ENCODE assay signal across 20 mouse cellular contexts in genomic region chr16:31074324-31074908, GRCm38 (mm10).
"Had no signal": no experiment of that assay in that cellular context is flagged by ENCODE, and none has a peak within 500 bp of the region (broad histone marks: within the 10 kb centered on the region; RNA-seq: fewer than 3 reads in every experiment).

No protein-coding gene starts in this region.

- H3K9me3 ChIP-seq: midbrain, embryonic 10.5 days; midbrain, embryonic 13.5 days; neural tube, embryonic 13.5 days; neural tube, embryonic 15.5 days; stomach, embryonic 15.5 days had no signal

- DNase-seq: lung, adult 18-20 months; lung, embryonic 14.5 days; lung, postnatal 10 days; lung, postnatal 4 days; retina, postnatal 1 day; right cerebral cortex, adult 18-20 months; right cerebral cortex, postnatal 25 days; right cerebral cortex, postnatal 4 days; spleen, adult 18-20 months; thymus, adult 2 months; thymus, postnatal 25 days; thymus, postnatal 4 days had no signal

- ATAC-seq: midbrain, embryonic 13.5 days; midbrain, embryonic 16.5 days had no signal

- H3K9ac ChIP-seq: lung, embryonic 14.5 days; midbrain, embryonic 13.5 days; neural tube, embryonic 13.5 days; neural tube, embryonic 15.5 days; stomach, embryonic 15.5 days had no signal

- H3K27me3 ChIP-seq: midbrain, embryonic 13.5 days; neural tube, embryonic 13.5 days; neural tube, embryonic 15.5 days; stomach, embryonic 15.5 days had no signal

- H3K4me3 ChIP-seq: midbrain, embryonic 10.5 days; midbrain, embryonic 13.5 days; myocyte; neural tube, embryonic 13.5 days; neural tube, embryonic 15.5 days; stomach, embryonic 15.5 days had no signal

- H3K27ac ChIP-seq: midbrain, embryonic 10.5 days; midbrain, embryonic 13.5 days; neural tube, embryonic 13.5 days; neural tube, embryonic 15.5 days; stomach, embryonic 15.5 days; stomach, postnatal 0 days had no signal

- H3K36me3 ChIP-seq: midbrain, embryonic 13.5 days; neural tube, embryonic 13.5 days; stomach, embryonic 15.5 days had no signal

- H3K4me2 ChIP-seq: lung, embryonic 14.5 days; midbrain, embryonic 13.5 days; neural tube, embryonic 13.5 days; neural tube, embryonic 15.5 days; stomach, embryonic 15.5 days had no signal
